Mouse (Mus musculus): ENCODE data around the gene Polr3k.

GRCm38 (mm10) chr2:181917861-181918260, 53.7 kb downstream of the Polr3k start:
- TF ChIP-seq CTCF (IDR thresholded peaks at IDR 0.05; ENCODE audit: borderline replicate concordance, extremely low read depth, insufficient read depth, insufficient read length), result no peak
- TF ChIP-seq POLR2A (IDR thresholded peaks at IDR 0.05; ENCODE audit: borderline replicate concordance, extremely low read depth, insufficient read depth, insufficient read length, poor library complexity, severe bottlenecking), result no peak
